ENCODE assay signal across 8 mouse cellular contexts in the genomic region with DNA sequence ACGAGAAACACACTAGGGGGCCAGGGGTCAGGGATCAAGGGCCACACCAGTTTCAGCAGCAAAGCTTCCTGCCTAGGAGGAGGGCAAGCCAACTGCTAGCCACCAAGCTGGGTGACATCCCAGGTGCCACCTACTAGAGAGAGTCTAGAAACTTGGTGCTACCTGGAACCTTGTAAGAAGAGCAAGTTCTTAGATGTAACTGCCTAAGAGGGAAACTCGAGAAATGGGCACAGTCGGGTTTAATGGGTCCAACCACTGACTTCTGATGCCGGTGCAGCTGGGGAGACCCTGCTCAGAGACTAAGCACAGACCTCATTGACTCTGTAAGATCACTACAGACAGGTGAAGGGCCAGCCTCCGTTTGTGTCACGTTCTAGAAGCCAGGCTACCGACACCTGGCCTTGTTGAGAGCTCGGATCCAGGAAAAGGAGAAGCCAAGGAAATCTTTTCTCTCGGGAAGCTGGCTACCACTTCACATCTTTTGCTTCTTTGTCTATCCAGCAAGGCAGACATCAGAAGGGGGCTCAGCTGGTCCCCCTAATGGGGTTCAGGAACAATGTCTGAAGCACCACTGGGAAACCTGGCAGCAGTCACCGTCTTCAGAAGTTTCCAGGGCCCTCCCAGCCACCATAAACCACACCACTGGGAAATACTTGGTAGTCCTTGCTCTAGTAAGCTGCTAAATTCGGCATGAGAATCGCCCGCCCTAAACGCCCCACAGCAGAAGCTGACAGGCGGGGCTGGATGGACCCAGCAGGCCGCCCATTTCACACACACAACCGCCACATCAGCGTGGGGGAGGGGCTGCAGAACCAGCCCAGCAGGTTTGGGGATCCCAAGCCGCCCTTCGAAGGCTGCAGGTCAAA. TPM values are rescaled to one million over a fixed set of nuclear protein-coding genes. Genes with fewer than 3 reads are reported as not detected.
DNase-seq lines count a peak whose midpoint lies in the region; ATAC-seq and TF ChIP-seq lines count a peak whose summit lies in the region.

No protein-coding gene starts in this region.

- H3K27me3 ChIP-seq in C2C12 (ENCODE audit: control insufficient read depth, insufficient read depth, insufficient read length) = no peaks in the 10 kb centered on the region
- no peaks in the 10 kb centered on the region for H3K27me3 ChIP-seq in heart, embryonic 16.5 days (ENCODE audit: control insufficient read depth, insufficient read depth, low read length)

- H3K9ac ChIP-seq in heart, embryonic 16.5 days (ENCODE audit: low read length) = peak overlapping the region; percentile 100

- peak overlapping the region; percentile 98 for H3K4me2 ChIP-seq in heart, embryonic 16.5 days (ENCODE audit: low read depth, low read length)

- WGBS in bone marrow, adult 2 months = 6% methylated on average over 20 of the region's 20 CpGs
- 5% methylated on average over 20 of the region's 20 CpGs for WGBS in heart, embryonic 16.5 days

- no peaks in the 10 kb centered on the region for H3K9me3 ChIP-seq in heart, embryonic 16.5 days (replicated peaks; ENCODE audit: control insufficient read depth, low read length)

- peak overlapping the region; percentile 51 for H3ac ChIP-seq in C2C12 (ENCODE audit: control insufficient read depth, insufficient read length, low read depth)

- peaks cover 8% of the 10 kb centered on the region for H3K36me3 ChIP-seq in C2C12 (ENCODE audit: control insufficient read depth, insufficient read depth)
- H3K36me3 ChIP-seq in heart, embryonic 16.5 days (ENCODE audit: control insufficient read depth, insufficient read depth) = 0 out of 2 replicates have a peak, but pooled peaks cover 3% of the 10 kb centered on the region

- peaks cover 18% of the 10 kb centered on the region for H3K79me3 ChIP-seq in C2C12 (ENCODE audit: low read depth)

- peak; percentile 68 for DNase-seq in fat pad, adult 2 months (ENCODE audit: extremely low read depth, low read depth, low spot score)
- peak; percentile 93 to 95 for DNase-seq in kidney, postnatal 36 days
- peak; percentile 94 for DNase-seq in lung, postnatal 10 days
- DNase-seq in right cerebral cortex, adult 2 months (ENCODE audit: low spot score in 2 of 2) = peak; percentile 67 to 70
- peak; percentile 98 for DNase-seq in urinary bladder, postnatal 14 days (ENCODE audit: low spot score)

- no peak for ATAC-seq in heart, embryonic 16.5 days (replicated peaks; ENCODE audit: extremely low read depth, insufficient read depth, low FRiP score)

- TF ChIP-seq CTCF in C2C12 (IDR thresholded peaks at IDR 0.05; ENCODE audit: control insufficient read depth, insufficient read depth, insufficient read length) = no peak
- no peak for TF ChIP-seq CTCF in bone marrow, adult 2 months (IDR thresholded peaks at IDR 0.05; ENCODE audit: control insufficient read depth, insufficient read depth, low read length)

- peak; percentile 34; the same call in 1 of the 2 replicates for TF ChIP-seq POLR2A in bone marrow, adult 2 months (IDR thresholded peaks at IDR 0.05; ENCODE audit: borderline replicate concordance, control insufficient read depth, low read depth, low read length)

- H3K27ac ChIP-seq in bone marrow, adult 2 months (ENCODE audit: control insufficient read depth, insufficient read depth, low read depth, low read length, poor library complexity) = peak overlapping the region; percentile 99
- H3K27ac ChIP-seq in heart, embryonic 16.5 days (ENCODE audit: low read length) = peak overlapping the region; percentile 100

- H3K4me1 ChIP-seq in bone marrow, adult 2 months (ENCODE audit: control insufficient read depth, insufficient read depth, low read length) = peaks cover 1% of the 10 kb centered on the region; the same call in 1 of the 2 replicates
- peaks cover 60% of the 10 kb centered on the region for H3K4me1 ChIP-seq in heart, embryonic 16.5 days (ENCODE audit: control insufficient read depth, insufficient read depth, low read length)

- peaks cover 48% of the 10 kb centered on the region for H3K79me2 ChIP-seq in C2C12 (ENCODE audit: control insufficient read depth, insufficient read depth)

- peak overlapping the region; percentile 22 for H3K4me3 ChIP-seq in C2C12 (ENCODE audit: insufficient read depth, poor library complexity, severe bottlenecking)
- H3K4me3 ChIP-seq in bone marrow, adult 2 months (replicated peaks; ENCODE audit: control insufficient read depth, low read depth, low read length) = peak overlapping the region; percentile 77
- H3K4me3 ChIP-seq in heart, embryonic 16.5 days (ENCODE audit: low read length) = peak overlapping the region; percentile 73

TF ChIP-seq in C2C12, 6 proteins besides CTCF, POLR2A, EP300 and RAD21:
- TF ChIP-seq CEBPB (IDR thresholded peaks at IDR 0.05; ENCODE audit: low read depth) (no peak), USF1 (IDR thresholded peaks at IDR 0.05; ENCODE audit: low read depth) (no peak), MAX (IDR thresholded peaks at IDR 0.05) (no peak), FOSL1 (IDR thresholded peaks at IDR 0.05; ENCODE audit: insufficient read depth, low read length, poor library complexity, severe bottlenecking) (no peak), MYOG (IDR thresholded peaks at IDR 0.05; ENCODE audit: control insufficient read depth, extremely low read depth, insufficient read length) (no peak), MYOD1 (IDR thresholded peaks at IDR 0.05; ENCODE audit: control insufficient read depth, insufficient read length, low read depth) (no peak)

RNA-seq across cellular contexts. Expression of a gene that starts 4.7 kb away (rescaled TPM):
- polyA plus RNA-seq in C2C12 (2012; fragmentation: generic; extraction: Trizol) = 4.4 TPM
- polyA plus RNA-seq in bone marrow, adult 2 months (2011; ENCODE audit: insufficient read depth, insufficient read length, low replicate concordance, missing spikeins) = 27.7 and 34.2 TPM in 2 replicates
- 6.0 and 6.5 TPM in 2 replicates for polyA plus RNA-seq in heart, embryonic 16.5 days (2015; fragmentation: Nextera tagmentation; extraction: Ambion mirVana)

RNA-seq across cellular contexts. Expression of a gene that starts 4.8 kb away (rescaled TPM):
- 1.9 TPM for polyA plus RNA-seq in C2C12 (2012; fragmentation: generic; extraction: Trizol)
- 4.0 and 7.2 TPM in 2 replicates for polyA plus RNA-seq in bone marrow, adult 2 months (2011; ENCODE audit: insufficient read depth, insufficient read length, low replicate concordance, missing spikeins)
- polyA plus RNA-seq in heart, embryonic 16.5 days (2015; fragmentation: Nextera tagmentation; extraction: Ambion mirVana) = 2.2 and 2.4 TPM in 2 replicates

RNA-seq across cellular contexts. Expression of a gene that starts 31.9 kb away (rescaled TPM):
- 33.2 TPM for polyA plus RNA-seq in C2C12 (2012; fragmentation: generic; extraction: Trizol)
- 70.7 and 83.3 TPM in 2 replicates for polyA plus RNA-seq in bone marrow, adult 2 months (2011; ENCODE audit: insufficient read depth, insufficient read length, low replicate concordance, missing spikeins)
- polyA plus RNA-seq in heart, embryonic 16.5 days (2015; fragmentation: Nextera tagmentation; extraction: Ambion mirVana) = 60.0 and 63.8 TPM in 2 replicates

RNA-seq across cellular contexts. Expression of a gene that starts 45.2 kb away (rescaled TPM):
- not detected for polyA plus RNA-seq in C2C12 (2012; fragmentation: generic; extraction: Trizol)
- 3.2 and 21.0 TPM in 2 replicates for polyA plus RNA-seq in bone marrow, adult 2 months (2011; ENCODE audit: insufficient read depth, insufficient read length, low replicate concordance, missing spikeins)
- polyA plus RNA-seq in heart, embryonic 16.5 days (2015; fragmentation: Nextera tagmentation; extraction: Ambion mirVana) = 0.20 and 0.46 TPM in 2 replicates

Comparison
In these comparisons a context has a peak if more than half of its experiments do, and no peak if none do; other contexts are left out.
1. H3K4me3 ChIP-seq: peak in every context shown above with its lines; median percentile 77 in bone marrow, adult 2 months; 73 in heart, embryonic 16.5 days; 22 in C2C12.